Mouse (Mus musculus) urinary bladder, postnatal 14 days (tissue): ENCODE results near the gene Crybb1.

Source experiments
- DNase-seq: peaks from one replicate; pipeline ENCODE4 v3.0.0; 2021; ENCODE audit warnings: low spot score

The Crybb1 gene

DNA sequence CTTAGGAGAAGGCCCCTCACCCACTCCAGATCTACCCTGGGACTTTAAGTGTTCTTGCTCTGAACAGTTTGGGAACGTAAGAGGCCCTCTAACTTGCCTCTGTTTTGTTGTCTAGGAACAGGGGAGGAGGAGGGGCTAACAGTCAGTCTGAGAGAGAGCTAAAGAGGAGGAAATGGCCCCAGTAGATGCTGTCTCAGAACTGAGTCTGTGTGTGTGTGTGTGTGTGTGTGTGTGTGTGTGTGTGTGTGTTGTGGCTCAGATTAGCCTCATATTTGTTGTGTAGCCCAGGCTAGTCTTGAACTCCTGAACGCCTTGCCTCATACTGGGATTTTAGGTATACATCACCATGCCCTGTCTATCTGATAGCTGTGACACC, 31.0 kb downstream of the Crybb1 start:
- DNase-seq = no peak

DNA sequence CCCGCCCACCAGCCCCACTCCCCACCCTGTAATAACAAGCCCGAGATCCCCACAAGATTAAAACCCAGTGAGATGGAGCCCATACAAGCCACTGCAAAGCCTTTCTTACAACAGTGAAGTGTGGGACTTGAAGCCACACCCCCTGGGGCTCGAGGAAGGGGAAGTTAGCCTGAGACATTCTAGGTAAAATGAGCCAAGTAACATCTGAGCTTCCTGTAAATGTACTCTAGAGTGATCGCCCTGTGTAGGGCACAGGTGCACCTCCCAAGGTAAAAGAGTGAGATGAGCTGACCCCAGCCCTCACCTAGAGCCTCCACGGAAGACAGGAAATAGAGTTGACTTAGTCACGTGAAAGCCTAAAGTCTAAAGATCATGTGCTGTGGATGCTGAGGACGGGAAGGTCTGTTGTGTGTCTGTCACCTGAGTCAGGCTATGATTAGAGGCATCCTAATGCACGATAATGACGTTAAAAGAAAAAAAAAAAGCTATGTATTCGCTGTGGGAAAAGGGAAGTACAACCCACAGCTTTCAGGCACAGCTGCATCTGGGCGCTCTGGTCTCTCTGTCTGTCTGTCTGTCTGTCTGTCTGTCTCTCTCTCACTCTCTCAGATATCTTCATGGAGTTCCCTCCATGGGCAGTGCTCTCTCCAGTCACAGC, 31.5 kb downstream of the Crybb1 start:
- DNase-seq = no peak

DNA sequence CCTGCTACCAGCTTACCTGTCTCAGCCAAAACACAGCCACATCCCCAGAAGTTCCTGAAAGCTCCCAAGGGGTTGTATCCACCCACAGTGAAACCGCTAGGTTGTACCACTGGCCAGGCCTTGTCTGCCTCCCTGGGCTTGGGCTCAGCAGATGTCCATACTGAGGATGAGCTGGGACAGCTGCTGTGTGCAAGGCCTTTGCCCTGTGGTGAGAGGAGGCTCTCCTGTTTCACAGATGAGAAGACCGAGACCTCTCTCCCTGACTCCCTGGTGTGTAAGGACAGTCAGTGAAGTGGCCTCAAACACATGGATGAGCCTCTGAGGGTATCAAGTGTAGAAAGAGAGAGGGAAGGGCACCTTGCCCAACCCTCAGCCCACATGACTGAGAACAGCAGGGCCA, 32.0 kb downstream of the Crybb1 start:
- no peak for DNase-seq

DNA sequence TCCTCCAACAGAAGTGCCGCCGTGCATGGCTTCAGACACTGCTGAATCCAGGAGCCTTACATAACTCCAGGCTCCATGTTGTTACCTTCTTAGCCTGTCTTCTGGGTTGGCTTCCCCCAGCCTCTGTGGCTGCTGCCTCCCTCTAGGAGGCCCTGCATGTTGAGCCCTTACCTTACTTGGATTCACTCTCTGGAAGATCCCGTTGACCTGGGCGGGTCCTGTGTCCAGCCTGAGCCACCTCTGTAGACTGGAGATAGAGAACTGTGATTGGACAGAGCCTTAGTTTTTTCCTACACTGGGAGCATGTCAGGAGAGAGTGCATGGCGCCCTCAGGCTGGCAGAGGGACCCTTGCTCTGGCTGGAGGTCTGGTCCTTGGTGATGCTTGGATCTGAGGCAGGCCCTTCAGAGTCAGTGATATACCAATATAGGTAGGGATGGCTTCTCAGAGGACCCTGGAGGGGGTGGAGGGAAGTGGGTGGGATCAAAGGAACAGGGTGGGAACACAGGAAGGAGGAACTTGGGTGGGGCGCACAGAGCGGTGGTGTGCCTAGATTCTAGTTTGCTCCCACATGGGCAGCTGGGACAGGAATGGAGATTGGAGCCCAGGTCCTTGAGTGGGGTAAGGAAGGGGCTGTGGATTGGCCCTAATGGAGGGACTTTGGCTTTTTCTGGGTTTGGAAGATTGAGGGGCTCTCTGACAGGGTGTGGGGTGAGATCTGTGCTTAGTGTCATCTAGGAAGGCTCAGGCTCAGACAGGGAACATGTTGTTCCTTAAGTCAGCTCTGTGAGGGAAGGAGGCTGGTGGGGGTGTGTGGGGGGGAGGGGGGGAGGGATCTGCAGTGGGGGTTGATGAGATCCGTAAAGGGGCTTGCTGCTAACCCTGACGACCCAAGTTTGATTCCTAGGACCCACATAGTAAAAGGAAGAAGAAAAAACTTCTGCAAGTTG, 32.9 kb downstream of the Crybb1 start:
- no peak for DNase-seq

DNA sequence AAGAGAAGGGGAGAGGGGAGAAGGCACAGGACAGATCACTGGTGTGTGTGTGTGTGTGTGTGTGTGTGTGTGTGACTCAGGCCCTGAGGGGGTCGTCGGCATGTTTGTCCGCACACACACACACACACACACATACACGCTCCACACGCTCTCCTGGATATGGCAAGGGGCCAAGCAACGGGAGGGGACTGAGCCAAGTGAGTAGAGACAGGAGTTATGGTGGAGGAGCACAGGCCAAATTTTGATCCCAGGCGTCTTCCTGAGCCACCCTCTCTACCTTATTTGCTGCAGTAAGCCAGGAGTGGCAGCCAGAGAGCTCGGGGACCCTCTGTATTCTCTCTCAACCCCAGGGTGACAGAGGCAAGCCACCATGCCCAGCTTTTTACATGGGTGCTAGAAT, 33.6 kb downstream of the Crybb1 start:
- DNase-seq = no peak

DNA sequence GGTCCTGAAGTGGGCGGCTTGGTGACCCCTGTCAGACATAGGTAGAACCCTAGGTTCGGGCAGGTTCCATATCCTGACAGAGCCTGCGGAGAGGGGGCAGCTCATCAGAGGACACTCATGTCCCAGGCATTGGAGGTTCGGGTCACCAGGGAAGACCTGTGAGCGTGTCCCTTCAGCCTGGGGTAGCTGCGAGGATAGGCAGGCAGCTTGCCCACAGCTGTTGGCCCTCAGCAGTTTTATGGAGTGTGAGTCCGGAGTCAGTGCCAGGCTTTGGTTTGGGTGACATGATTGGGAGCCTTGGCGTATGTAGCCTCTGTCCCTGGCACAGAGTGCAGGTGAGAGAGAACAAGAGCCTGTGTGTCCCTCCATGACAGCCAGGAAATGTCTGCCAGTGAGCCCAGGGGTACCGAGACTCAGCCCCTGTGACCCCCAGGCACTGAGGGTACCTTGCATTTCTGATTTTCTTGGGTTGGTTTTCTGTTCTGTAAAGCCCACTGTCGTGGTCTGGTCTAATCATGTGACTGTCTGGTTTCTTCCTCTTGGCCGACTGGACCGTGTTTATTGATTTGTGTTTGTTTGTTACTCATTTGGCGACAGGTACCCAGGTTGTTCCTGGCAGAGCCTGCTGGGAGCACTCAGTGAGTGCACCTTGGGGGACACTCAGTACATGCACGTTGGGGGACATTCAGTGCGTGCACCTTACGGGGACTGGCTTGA, 34.4 kb downstream of the Crybb1 start:
- DNase-seq = peak; percentile 25

DNA sequence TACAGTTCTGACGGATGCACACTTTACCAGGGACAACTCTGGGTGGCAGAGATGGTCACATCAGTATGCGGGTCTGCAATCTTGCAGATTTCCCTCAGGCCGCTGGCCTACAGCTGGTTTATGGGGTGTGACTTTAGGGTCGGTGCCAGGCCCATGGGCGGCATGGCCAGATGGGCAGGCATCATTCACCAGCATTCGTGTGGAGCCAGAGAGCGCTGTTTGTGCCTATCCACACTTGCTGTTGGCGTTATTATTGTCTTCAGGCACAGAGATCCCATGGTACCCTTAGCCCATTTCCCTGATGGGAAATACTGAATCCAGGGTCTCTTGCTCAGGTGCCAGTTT, 34.9 kb downstream of the Crybb1 start:
- no peak for DNase-seq

DNA sequence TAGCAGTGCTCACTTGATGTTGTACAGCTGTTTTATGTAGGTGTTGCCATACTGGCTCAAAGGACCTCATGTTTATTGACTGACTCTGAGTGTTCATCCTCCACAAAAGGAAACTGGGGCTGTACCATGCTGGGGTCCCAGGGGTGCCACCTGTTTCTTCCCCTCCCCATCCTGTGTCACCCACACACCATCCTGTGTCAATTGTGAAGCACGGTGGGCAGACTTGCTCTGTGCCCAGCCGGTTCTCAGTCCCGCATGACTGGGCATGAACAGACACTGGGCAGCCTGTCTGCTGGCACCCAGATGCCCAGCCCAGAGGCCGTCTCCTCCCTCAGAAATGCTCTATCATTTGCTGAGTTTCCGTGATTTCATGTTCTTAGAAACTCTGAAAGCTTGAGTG, 36.3 kb downstream of the Crybb1 start:
- DNase-seq = no peak

DNA sequence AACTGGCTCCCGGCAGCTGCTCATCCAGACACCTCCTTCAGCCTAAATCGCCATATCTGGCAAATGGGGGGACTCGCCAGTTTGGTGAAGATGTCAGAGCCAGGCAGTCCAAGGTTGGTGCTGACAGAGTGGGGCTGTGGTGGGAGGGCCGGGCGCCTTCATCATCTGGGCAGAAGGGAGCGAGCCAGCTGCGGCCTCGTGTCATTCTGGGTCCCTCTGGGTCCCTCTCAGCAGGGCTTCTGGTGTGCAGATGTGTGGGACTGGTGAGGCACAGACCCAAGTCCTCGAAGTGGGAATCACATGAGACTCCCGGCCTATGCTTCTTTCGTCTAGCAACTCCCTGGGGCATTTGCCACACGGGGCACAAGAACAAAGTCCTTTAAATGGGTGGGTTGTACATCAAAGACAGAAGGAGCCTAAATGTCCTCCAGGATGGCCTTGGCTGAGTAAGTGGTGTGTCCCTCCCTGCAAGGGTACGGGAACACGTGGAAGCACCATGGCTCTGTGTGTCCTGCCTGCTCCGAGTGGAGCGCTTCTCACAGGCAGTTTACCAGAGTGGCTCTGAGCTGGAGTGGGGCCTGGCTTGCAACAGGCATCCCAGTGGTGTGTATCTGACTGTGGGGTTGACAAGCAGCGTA, 36.8 kb downstream of the Crybb1 start:
- no peak for DNase-seq

DNA sequence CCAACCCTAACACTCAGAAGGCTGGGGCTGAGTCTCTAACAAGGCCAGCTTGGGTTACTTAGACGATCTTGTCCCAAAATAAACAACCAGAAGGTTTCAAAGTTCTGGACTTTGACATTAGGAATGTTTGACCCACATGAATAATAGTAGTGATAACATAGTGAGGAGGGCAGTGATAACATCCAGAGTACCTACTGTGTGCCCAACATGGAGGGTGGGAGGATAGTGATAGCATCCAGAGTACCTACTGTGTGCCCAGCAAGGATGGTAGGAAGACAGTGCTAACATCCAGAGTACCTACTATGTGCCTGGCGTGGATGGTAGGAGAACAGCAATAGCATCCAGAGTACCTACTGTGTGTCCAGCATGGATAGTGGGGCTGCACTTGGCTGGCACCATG, 38.2 kb downstream of the Crybb1 start:
- DNase-seq = no peak

DNA sequence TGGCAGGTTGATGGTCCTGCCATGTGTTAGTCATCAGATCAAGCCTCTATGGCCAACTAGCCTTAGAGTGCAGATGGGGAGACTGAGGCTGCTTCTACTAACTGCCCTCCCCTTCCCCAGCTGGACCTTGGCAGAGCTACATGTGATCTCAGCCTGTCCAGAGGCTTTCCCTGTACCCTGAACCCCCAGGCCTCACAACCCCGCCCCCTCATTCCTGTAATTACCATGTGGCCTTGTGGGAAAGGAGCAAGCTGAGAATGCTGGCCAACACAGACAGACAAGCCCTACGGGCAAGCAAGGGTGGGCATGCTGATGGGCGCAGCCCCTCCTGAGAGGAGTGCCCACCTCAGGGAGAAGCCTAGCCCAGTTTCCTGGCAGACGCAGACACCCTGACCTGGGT, 39.1 kb downstream of the Crybb1 start:
- no peak for DNase-seq

DNA sequence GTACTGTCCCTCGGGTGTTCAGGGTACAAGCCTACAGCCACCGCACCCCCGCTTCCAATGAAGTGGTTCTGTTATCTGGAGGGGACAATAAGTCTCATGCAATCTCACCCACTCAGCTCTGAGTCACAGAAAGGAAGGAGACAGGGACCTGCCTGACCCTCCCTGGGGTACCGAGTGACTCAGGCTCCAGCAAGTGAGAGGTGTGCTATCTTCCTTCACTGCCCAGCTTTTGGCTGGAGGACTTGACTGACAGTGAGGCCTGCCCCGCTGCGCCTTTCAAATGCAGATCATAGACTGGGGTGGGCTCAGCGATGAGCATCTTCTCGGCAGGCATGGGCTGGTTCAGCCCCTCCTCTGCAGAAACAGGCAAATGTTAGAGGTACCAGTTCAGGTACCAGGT, 39.5 kb downstream of the Crybb1 start:
- no peak for DNase-seq

DNA sequence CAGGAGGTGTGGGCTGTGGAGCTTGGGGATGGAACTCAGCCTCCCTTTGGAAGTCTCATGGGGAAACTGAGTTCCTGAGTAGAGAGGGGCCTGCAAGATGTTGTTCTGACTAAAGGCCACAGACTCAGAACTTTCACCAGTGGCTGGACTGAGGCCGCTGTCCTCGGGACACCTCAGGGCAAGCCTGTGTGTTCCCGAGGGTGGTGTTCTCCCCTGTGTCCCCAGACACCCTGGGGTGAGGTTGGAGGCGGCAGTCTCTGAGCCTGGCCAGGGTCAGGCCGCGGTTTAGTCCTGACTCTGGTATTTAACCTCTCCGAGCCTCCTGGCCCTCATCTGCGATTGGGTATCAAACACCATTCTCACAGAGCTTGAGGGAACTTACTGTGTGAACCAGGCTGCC, 39.9 kb downstream of the Crybb1 start:
- DNase-seq = no peak

DNA sequence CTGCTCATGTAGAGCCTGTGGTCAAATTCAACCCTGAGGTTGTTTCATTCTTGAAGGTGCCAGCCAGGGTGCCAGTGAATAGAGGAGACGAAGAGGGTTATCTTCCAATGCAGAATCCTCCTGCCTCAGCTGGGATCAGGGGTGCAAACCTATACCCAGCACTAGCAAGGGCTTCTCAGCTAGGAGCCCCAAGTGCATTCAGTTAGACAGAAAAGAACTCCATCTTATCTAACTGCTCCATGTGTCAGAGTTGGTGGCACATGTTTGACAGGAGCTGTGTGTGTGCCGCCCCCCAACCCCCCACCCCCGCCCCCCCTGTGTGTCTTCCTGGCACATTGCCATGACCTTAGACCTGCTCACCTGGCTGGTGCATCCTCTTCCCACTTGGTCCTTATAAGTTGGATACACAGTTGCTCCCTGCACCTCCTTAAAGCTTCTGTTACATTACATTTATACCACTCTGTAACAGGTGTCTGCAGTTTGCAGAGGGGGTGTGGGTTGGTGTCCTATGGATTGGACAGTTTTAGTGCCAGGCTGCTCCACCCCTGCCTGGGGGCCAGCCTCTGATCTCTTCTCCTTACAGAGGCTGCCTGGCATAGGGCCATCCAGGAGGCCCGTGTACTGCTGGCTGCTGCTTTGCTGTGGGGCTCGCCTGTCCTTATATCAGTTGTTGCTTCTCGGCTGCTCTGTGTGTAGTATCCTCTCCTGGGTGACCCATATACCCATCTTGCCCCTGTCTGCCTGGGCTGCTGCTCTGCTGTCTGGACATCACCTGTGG, 41.0 kb downstream of the Crybb1 start:
- DNase-seq = no peak

DNA sequence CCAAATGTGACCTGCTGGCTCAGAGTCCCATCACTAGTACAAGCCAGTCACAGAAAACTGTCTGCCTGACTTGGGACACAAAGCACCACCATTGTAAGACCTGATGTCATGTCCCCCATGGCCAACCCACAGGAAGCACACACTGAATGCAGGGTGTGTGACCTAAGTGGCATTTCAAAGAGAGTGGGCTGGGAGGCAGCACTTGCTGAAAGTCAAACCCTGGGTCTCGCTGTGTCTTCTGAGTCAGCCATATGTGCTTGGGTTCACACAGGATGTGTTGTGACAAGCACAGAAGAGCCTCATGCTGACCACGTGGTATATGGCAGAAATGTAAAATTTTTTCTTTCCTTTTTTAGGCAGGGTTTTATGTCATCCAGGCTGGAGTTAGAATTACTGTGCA, 41.6 kb downstream of the Crybb1 start:
- no peak for DNase-seq

DNA sequence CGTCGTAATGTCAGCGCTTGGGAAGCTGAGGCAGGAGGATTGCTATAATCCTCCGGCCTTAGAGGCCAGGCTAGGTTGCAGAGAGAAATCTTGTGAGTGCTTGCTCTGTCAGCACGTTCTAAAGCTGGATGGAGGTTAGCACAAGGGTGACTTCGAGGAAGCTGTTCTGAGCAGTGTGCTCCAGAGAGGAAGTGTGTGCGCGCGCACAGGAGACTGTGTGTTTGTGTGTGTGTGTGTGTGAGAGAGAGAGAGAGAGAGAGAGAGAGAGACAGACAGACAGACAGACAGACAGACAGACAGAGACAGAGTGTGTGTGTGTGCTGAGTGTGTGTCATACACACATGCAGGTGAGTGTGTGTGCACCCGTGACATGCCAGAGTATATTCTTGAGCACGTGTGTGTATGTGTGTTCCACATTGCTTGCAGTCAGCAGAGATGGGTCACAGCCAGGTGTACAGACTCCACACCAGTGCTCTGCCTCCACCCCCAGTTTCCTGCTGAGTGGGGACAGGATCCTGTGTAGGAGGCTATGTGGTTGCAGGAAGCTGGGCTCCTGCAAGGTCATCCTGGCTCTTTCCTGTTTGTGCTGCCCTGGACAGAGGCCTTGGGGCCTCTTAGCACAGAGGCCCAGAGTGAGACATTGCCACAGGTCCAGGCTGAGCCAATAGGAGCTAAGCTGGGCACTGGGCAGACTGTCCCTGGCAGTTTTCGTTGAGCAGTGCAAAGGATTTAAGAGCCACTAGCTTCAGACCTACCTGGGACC, 42.8 kb downstream of the Crybb1 start:
- no peak for DNase-seq

DNA sequence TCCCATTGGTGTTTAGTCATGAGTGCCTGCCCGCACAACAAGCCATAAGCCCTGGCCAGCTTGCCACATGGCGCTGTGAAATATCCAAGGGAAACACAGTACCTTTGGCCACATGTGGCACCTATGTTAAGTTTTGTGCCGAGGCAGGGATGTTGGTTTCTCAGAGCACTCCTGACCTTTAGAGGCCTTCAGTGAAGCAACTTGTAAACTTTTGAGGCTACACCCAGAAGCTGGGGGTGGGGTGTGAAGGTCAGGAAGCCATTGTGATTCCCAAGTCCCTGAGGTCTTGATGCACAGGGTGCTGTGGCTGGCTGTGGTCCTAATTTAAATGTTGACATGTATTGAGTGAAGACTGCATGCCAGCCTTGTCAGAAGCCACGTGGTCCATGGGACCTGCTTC, 43.8 kb downstream of the Crybb1 start:
- DNase-seq = no peak

DNA sequence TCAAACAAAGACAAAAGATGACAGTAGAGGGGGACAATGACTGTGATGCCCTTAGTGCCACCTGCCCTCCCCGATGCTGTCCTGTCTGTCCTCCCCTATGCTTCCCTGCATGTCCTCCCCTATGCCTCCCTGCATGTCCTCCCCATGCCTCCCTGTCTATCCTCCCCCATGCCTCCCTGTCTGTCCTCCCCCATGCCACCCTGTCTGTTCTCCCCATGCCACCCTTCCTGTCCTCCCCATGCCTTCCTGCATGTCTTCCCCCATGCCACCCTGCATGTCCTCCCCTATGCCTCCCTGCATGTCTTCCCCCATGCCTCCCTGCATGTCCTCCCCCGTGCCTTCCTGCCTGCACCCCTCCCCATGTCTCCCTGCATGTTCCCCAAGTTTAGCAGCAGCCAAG, 44.5 kb downstream of the Crybb1 start:
- DNase-seq = no peak

DNA sequence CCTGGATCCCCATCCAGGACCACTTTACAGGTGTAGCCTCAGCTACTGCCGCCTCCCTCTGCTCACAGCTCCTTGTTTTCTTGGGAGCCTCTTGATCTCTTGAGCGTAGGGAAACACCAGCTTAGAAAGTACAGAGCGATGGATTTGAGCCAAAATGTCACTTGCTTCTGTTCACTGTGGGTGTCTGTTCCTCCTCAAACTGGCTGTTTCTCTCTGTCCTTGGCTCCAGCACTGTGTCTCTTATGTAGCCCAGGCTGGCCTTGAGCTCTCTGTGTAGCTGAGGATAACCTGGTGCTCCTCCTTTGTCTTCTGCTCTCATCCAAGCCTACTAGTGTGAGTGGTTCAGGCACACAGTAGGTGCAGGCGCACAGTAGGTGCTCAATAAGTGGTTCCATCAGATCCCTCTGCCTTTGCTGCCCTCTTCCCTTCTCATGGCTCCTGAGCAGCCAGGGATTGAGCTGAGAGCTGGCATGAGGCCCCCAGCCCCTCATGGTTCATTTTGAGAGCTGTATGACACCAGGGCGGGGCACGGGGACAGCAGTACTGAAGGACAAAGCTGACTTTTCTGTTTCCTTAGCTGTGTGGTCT, 45.2 kb downstream of the Crybb1 start:
- no peak for DNase-seq

DNA sequence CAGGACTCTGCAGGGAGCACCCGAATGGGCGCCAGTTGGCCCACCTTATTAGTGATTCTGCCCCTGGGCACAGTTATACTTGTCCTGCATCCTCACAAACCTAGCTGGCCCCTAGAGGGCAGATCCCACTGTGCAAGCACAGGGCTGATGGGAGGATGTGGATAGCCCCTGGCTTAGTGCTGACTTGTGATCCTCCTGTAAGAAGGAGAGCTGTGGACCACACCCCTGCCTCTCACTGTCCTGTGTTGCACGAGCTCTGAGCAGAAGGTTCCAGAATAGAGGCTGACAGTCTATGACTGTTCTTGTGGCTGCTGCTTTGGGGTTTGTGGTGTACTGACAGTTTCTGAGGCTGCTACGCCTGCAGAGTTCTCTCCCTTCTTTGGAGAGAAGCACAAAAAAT, 46.1 kb downstream of the Crybb1 start:
- no peak for DNase-seq

DNA sequence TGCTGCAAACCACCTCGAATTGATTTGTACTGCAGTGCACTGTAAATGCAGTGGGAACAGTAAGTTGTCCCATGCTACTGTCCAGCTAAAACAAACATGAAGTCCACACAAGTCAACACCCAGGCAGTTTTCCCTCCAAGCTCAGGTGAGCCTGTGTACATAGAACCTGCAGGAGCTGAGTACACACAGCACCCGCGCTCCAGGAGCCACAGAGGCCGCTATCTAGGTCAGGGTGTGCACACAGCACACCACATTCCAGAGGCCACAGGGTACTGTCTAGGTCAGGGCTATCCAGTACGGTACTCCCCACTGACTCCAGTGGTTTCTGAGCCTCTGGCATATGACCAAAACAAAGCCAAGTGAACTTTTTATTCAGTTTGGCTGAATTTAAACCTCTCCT, 46.7 kb downstream of the Crybb1 start:
- no peak for DNase-seq
